Mouse (Mus musculus): ENCODE data around the gene Tmem56.
A peak's percentile ranks its signal among the peaks of the same experiment; 100 is the strongest.

Gene Tmem56

GRCm38 (mm10) chr3:121277557-121277956 is 5.3 kb downstream of the Tmem56 start:
- DNase-seq (ENCODE audit: low spot score in 2 of 2) = no peak

GRCm38 (mm10) chr3:121277009-121277408 is 5.9 kb downstream of the Tmem56 start:
- no peak for DNase-seq (ENCODE audit: low spot score in 2 of 2)

- DNase-seq (ENCODE audit: low spot score in 2 of 2) = no peak
Measured at GRCm38 (mm10) chr3:121274010-121274409, 8.9 kb downstream of the Tmem56 start.

- DNase-seq (ENCODE audit: low spot score in 2 of 2) = no peak
Measured at GRCm38 (mm10) chr3:121272577-121272976, 10.3 kb downstream of the Tmem56 start.

- DNase-seq (ENCODE audit: low spot score in 2 of 2) = no peak
Measured at GRCm38 (mm10) chr3:121267283-121267682, 15.6 kb downstream of the Tmem56 start.

- no peak for DNase-seq (ENCODE audit: low spot score in 2 of 2)
Measured at GRCm38 (mm10) chr3:121264242-121264641, 18.7 kb downstream of the Tmem56 start.

- peak in 1 of 2 experiments; percentile 63 for DNase-seq (ENCODE audit: low spot score in 2 of 2)
Measured at GRCm38 (mm10) chr3:121263205-121263548, 19.7 kb downstream of the Tmem56 start.

- DNase-seq (ENCODE audit: low spot score in 2 of 2) = peak; percentile 57 to 67
Measured at GRCm38 (mm10) chr3:121262521-121263204, 20.2 kb downstream of the Tmem56 start.

GRCm38 (mm10) chr3:121261939-121262520 is 20.9 kb downstream of the Tmem56 start:
- no peak for DNase-seq (ENCODE audit: low spot score in 2 of 2)

- DNase-seq (ENCODE audit: low spot score in 2 of 2) = no peak
Measured at GRCm38 (mm10) chr3:121261251-121261650, 21.6 kb downstream of the Tmem56 start.

- no peak for DNase-seq (ENCODE audit: low spot score in 2 of 2)
Measured at GRCm38 (mm10) chr3:121260831-121261230, 22.1 kb downstream of the Tmem56 start.

GRCm38 (mm10) chr3:121260041-121260440 is 22.9 kb downstream of the Tmem56 start:
- no peak for DNase-seq (ENCODE audit: low spot score in 2 of 2)

- peak; percentile 48 to 56 for DNase-seq (ENCODE audit: low spot score in 2 of 2)
Measured at GRCm38 (mm10) chr3:121258521-121259478, 24.1 kb downstream of the Tmem56 start.

GRCm38 (mm10) chr3:121257418-121257817 is 25.5 kb downstream of the Tmem56 start:
- peak in 1 of 2 experiments; percentile 52 for DNase-seq (ENCODE audit: low spot score in 2 of 2)

- no peak for DNase-seq (ENCODE audit: low spot score in 2 of 2)
Measured at GRCm38 (mm10) chr3:121256131-121256530, 26.8 kb downstream of the Tmem56 start.

GRCm38 (mm10) chr3:121255501-121255900 is 27.4 kb downstream of the Tmem56 start:
- no peak for DNase-seq (ENCODE audit: low spot score in 2 of 2)

GRCm38 (mm10) chr3:121250576-121251433 is 32.1 kb downstream of the Tmem56 start:
- DNase-seq (ENCODE audit: low spot score in 2 of 2) = no peak

- DNase-seq (ENCODE audit: low spot score in 2 of 2) = no peak
Measured at GRCm38 (mm10) chr3:121250048-121250447, 32.9 kb downstream of the Tmem56 start.

GRCm38 (mm10) chr3:121242941-121243340 is 40.0 kb downstream of the Tmem56 start:
- DNase-seq (ENCODE audit: low spot score in 2 of 2) = no peak

GRCm38 (mm10) chr3:121242111-121242936 is 40.6 kb downstream of the Tmem56 start:
- no peak for DNase-seq (ENCODE audit: low spot score in 2 of 2)
